Mouse (Mus musculus) T-helper 1 cell (primary cell): ENCODE results near the gene Mapk8ip2.

Experiments used
- in situ Hi-C: fragments of 300-600 bp; cut with MboI, MseI; formaldehyde crosslinking; loops from one replicate; pipeline ENCODE4 v1.15.1; 2025; ENCODE audit warnings: high pct_unique_total_duplicates

Mapk8ip2 gene

GRCm38 (mm10) chr15:89480584-89480983 is 26.9 kb downstream of the Mapk8ip2 start:
- in situ Hi-C loops: no loop called here

- in situ Hi-C loops: no loop called here
Measured at GRCm38 (mm10) chr15:89488182-89488581, 34.5 kb downstream of the Mapk8ip2 start.

GRCm38 (mm10) chr15:89488611-89489117 is 35.0 kb downstream of the Mapk8ip2 start:
- in situ Hi-C loops: no loop called here

GRCm38 (mm10) chr15:89494970-89495369 is 41.3 kb downstream of the Mapk8ip2 start:
- in situ Hi-C loops: no loop called here

DNA sequence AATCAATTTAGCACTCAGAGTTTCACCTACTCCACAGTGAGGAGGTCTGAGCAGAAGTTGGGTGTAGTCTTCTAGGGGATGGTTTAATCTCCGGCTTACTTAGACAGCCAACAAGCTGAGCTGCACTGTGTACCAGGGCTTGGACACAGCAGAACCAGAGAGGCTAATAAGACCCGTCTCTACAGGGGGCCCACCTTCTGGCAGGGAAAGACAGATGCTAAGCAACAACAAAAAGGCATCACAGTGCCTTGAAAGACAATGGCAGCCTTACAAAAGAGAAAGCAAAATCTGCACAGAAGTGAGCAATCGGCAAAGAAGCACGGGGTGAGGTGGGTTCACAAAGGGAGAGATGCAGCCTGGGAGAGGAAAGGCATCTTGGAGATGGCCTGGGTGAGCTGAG is 42.4 kb downstream of the Mapk8ip2 start:
- in situ Hi-C loops: no loop called here

DNA sequence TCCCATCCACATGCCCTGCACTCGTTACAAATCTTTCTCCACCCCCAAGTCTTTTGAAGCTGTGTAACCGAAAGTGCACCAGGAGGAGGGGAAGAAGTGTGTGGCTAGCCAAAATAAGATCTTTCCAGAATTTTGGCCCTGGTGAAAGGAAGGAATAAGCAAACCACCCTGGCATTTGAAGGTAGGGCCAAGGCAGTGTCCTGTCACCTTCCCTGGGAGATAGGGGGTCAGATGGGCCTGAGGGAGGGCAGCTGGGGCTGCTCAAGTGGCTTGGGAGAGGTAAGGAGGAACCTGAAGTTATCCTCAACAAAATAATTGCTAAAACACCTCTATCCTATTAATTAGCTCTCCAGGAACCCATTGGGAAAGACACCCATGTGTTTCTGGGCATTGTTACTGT is 43.1 kb downstream of the Mapk8ip2 start:
- in situ Hi-C loops: no loop called here

- in situ Hi-C loops: no loop called here
Measured at GRCm38 (mm10) chr15:89497391-89498048, 43.8 kb downstream of the Mapk8ip2 start.

DNA sequence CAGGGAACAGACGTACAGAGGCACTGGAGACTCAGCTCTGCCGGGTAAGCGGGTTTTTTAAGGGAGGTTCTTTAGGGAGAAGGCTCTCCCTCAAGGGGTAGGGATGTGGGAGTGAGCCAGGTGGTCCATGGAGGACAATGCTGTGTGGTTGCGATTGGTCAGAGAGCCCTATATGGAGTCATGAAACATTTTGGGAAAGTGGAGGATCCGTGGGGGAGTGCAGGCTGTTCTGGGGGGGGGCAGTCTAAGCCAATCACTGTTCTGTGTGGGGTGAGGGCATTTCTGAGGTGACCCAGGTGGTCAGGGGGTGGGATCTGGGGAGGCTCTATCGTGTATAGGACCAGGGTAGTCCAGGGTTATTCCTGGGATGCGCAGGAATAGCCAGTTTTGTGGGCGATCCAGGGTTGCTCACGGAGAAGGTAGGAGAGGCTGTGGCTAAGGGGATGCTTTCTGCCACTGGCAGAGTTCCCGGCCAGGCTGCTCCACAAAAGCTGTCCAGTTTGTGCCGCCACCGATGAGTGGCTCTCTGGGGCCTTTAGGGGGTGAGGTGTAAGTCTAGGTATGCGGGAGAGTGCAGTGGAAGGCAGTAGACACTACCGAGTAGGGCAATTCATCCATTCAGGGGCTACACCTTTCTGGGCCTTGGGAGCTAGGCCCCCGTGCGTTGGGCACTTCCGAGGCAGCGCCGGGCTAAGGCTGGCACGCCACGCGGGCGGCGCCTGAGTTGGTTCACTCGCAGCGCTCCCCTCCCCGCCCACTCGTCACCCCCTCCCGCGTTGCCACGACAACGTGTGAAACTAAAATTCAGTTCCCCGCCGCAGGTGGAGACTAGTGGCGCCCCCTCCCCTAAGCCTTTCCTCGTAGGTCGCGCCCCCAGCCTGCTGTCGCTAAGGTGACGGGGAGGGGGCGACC is 44.6 kb downstream of the Mapk8ip2 start:
- in situ Hi-C loops: no loop called here

- in situ Hi-C loops: no loop called here
Measured at GRCm38 (mm10) chr15:89498961-89499688, 45.4 kb downstream of the Mapk8ip2 start, which contains the start of gene Shank3. Gene Shank3, plus strand, starts transcription at chr15:89499623.

DNA sequence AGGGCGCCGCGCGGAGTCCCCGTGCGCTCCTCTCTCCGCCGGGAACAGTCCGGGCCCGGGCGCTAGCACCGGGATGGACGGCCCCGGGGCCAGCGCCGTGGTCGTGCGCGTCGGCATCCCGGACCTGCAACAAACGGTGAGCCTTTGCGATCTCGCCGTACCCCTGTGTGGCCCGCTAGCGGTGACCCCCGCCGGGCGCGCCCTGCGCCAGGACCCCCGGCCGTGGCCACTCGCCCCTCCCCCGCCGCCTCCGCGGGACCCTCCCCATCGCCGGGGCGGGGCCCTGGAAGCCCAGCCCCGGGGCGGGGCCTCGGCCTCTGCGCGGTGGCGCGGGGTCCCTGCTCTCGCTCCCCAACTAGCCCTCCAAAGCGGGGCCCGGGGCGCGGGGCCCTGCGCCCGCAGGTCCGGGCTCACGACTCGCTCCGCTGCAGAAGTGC is 46.1 kb downstream of the Mapk8ip2 start:
- in situ Hi-C loops: no loop called here

DNA sequence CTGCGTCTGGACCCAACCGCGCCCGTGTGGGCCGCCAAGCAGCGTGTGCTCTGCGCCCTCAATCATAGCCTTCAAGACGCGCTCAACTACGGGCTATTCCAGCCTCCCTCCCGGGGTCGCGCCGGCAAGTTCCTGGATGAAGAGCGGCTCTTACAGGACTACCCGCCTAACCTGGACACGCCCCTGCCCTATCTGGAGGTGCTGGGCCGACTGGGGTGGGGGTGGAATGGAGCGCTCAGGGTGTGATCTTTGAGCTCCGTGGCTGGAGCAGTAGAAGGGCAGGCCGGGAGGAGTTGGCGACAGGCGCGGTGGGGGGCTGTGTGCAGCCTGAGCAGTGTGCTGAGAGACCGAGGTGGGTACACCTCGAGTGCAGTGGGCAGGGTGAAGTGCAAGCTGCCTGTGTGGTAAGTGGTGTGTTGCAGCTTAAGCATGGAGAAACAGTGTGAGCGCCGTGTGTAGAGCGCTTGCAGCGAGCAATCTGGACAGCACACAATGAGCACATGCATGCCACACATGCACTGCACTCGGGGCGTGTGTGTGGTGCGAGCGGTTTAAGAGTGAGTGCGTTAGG is 46.6 kb downstream of the Mapk8ip2 start:
- in situ Hi-C loops: no loop called here

DNA sequence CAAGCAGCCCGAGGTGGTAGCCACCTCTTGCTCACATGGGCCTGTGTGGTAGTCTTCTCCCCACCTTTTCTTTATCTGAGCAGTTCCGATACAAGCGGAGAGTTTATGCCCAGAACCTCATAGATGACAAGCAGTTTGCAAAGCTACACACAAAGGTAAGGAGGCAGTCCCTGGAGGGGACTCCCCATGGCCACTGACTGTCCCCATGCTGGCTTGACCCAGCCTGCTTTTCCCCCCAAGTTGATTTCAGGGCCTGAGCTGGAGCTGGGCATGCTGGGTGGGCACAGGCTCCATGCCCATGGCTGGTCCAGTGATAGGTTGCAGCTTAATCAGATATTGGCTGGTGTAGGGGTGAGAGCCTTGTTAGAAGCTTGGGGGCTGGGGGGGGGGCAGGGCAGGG is 47.6 kb downstream of the Mapk8ip2 start:
- in situ Hi-C loops: no loop called here

DNA sequence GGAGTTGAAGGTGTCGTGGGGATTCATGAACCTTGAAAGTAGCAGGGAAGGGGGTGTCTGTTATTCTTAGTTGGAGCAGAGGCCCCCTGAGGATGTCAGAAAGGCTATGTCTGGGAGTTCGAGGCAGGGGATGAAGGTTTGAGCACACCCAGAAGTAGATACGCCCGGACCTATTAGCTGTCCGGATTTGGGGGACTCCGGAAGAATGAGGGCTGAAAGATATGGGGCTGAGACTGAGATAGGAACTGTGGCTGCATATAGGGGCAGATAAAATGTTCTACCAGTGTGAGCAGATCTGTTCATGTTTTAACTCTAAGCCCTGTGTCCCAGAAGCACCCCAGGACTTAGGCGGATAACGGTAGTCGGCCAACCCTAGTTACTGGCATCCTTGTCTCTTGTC is 51.1 kb downstream of the Mapk8ip2 start:
- in situ Hi-C loops: no loop called here

DNA sequence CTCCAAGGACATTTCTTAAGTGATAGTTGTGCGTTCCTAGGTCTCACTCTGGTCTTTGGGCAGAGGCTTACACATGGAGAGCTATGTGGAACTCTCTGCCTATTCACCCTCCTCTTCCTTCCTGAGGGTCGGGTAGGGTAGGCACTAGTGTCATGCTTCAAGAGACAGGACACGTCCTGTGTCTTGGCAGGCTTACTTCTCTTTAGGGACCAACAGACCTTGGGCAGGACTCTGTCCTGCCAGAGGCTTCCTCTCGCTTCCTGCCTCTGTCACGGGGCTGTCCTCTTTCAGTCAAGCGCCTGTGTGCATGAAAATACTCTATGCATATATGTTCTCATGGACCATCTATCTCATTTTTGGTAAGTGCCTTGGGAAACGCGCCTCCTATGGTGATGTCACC is 54.0 kb downstream of the Mapk8ip2 start:
- in situ Hi-C loops: no loop called here

GRCm38 (mm10) chr15:89512679-89513078 is 59.0 kb downstream of the Mapk8ip2 start:
- in situ Hi-C loops: no loop called here
